9 mouse cellular contexts compared by ENCODE assay signal in the genomic region with DNA sequence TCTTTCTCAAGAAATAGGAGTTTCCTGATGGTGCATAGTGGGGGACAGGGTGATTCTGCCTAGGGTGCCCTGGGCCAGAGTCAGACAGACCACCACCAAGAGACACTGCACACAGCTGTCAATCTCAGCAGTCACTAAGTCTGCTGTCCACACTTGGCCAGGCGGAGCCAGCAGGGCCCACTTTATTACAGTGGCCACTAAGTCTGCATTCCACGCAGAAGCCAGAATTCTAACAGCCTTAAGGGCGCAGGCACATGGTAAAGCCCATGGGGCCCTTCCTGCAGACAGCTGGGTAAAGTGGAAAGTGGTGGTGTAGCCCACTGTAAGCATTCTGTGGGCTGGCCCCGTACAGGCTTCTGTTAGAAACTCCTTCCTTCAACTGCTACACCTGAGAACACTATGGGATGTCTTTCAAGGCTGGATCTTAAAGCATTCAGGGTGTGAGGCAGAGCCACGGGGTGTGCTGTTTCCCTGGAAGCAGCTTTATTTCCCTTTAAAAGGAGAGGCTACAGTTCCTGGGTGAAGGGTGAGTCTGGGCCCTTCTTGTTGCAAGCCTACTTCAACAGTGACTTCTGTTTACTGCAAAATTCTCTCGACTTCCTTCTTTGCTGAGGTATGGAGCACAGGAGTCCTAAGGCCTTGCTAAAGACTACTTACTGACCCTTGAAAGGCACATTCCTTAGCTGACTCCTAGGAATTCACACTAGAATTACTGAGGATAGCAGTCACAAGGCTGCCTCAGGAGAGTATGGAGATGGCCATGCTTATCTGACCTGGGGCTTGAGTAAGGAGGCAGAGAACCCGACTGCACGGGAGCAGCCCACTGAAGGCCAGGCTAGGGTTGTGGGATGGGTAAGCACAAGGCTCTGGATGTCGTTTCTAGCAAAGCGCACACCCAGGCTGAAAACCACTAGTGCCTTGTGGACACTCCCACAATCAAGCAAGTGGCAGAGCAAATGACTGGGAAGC. TPM values are rescaled to one million over a fixed set of nuclear protein-coding genes. Genes with fewer than 3 reads are reported as not detected.
A peak's percentile ranks its signal among the peaks of the same experiment; 100 is the strongest.
DNase-seq lines count a peak whose midpoint lies in the region; ATAC-seq lines count a peak whose summit lies in the region.
"Had no signal": no experiment of that assay in that cellular context is flagged by ENCODE, and none has a peak within 500 bp of the region (broad histone marks: within the 10 kb centered on the region; RNA-seq: fewer than 3 reads in every experiment).

No protein-coding gene starts in this region.

- no peaks in the 10 kb centered on the region for H3K9me3 ChIP-seq in forebrain, embryonic 11.5 days (ENCODE audit: control insufficient read depth, low read length)
- no peaks in the 10 kb centered on the region for H3K9me3 ChIP-seq in forebrain, embryonic 16.5 days (ENCODE audit: control insufficient read depth, low read length)
- no peaks in the 10 kb centered on the region for H3K9me3 ChIP-seq in midbrain, embryonic 10.5 days (replicated peaks)
- no peaks in the 10 kb centered on the region for H3K9me3 ChIP-seq in midbrain, embryonic 16.5 days (replicated peaks; ENCODE audit: control insufficient read depth, low read length, poor library complexity, severe bottlenecking)
- H3K9me3 ChIP-seq in stomach, embryonic 15.5 days = no peaks in the 10 kb centered on the region

- no peak overlapping the region for H3K4me2 ChIP-seq in forebrain, embryonic 11.5 days (ENCODE audit: low read depth, low read length, severe bottlenecking)
- no peak overlapping the region for H3K4me2 ChIP-seq in forebrain, embryonic 16.5 days (ENCODE audit: low read length)
- H3K4me2 ChIP-seq in midbrain, embryonic 16.5 days (ENCODE audit: low read length) = no peak overlapping the region
- no peak overlapping the region for H3K4me2 ChIP-seq in stomach, embryonic 15.5 days

- DNase-seq in forebrain, embryonic 11.5 days (ENCODE audit: low spot score) = no peak
- DNase-seq in midbrain, embryonic 10.5 days (ENCODE audit: low spot score) = no peak
- DNase-seq in kidney, postnatal 36 days = peak; percentile 39 to 71
- no peak for DNase-seq in right cerebral cortex, postnatal 25 days
- DNase-seq in adrenal gland, postnatal 25 days = no peak

- 52% methylated on average over 10 of the region's 10 CpGs for WGBS in forebrain, embryonic 11.5 days
- WGBS in forebrain, embryonic 16.5 days = 52% methylated on average over 10 of the region's 10 CpGs
- 45% methylated on average over 10 of the region's 10 CpGs for WGBS in midbrain, embryonic 10.5 days
- WGBS in midbrain, embryonic 16.5 days = 48% methylated on average over 10 of the region's 10 CpGs
- 46% methylated on average over 10 of the region's 10 CpGs for WGBS in stomach, embryonic 15.5 days

- peak; percentile 19; the same call in 1 of the 2 replicates for ATAC-seq in forebrain, embryonic 11.5 days (replicated peaks; ENCODE audit: low FRiP score)
- ATAC-seq in forebrain, embryonic 16.5 days = no peak
- ATAC-seq in midbrain, embryonic 16.5 days = no peak
- no peak for ATAC-seq in stomach, embryonic 15.5 days (ENCODE audit: insufficient read depth, low FRiP score, low read depth)

- H3K36me3 ChIP-seq in forebrain, embryonic 11.5 days (ENCODE audit: control insufficient read depth, insufficient read depth, low read length) = no peaks in the 10 kb centered on the region
- no peaks in the 10 kb centered on the region for H3K36me3 ChIP-seq in forebrain, embryonic 16.5 days (ENCODE audit: control insufficient read depth, insufficient read depth)
- peaks cover 10% of the 10 kb centered on the region for H3K36me3 ChIP-seq in midbrain, embryonic 10.5 days
- H3K36me3 ChIP-seq in midbrain, embryonic 16.5 days (ENCODE audit: control insufficient read depth, insufficient read depth, low read length) = no peaks in the 10 kb centered on the region
- no peaks in the 10 kb centered on the region for H3K36me3 ChIP-seq in stomach, embryonic 15.5 days

- H3K4me1 ChIP-seq in forebrain, embryonic 11.5 days (replicated peaks; ENCODE audit: control insufficient read depth, insufficient read depth, low read length) = peaks cover 21% of the 10 kb centered on the region
- H3K4me1 ChIP-seq in forebrain, embryonic 16.5 days (replicated peaks; ENCODE audit: control insufficient read depth, insufficient read depth, low read length) = peaks cover 39% of the 10 kb centered on the region
- H3K4me1 ChIP-seq in midbrain, embryonic 10.5 days = peaks cover 56% of the 10 kb centered on the region
- H3K4me1 ChIP-seq in midbrain, embryonic 16.5 days (ENCODE audit: control insufficient read depth, insufficient read depth, low read length) = peaks cover 30% of the 10 kb centered on the region
- peaks cover 48% of the 10 kb centered on the region for H3K4me1 ChIP-seq in stomach, embryonic 15.5 days

- H3K9ac ChIP-seq in forebrain, embryonic 11.5 days (ENCODE audit: low read length) = no peak overlapping the region
- no peak overlapping the region for H3K9ac ChIP-seq in forebrain, embryonic 16.5 days (replicated peaks; ENCODE audit: low read depth, low read length)
- H3K9ac ChIP-seq in midbrain, embryonic 16.5 days (ENCODE audit: low read depth, low read length) = no peak overlapping the region
- no peak overlapping the region for H3K9ac ChIP-seq in stomach, embryonic 15.5 days

- H3K27me3 ChIP-seq in forebrain, embryonic 11.5 days (ENCODE audit: control insufficient read depth, insufficient read depth, low read length) = no peaks in the 10 kb centered on the region
- no peaks in the 10 kb centered on the region for H3K27me3 ChIP-seq in forebrain, embryonic 16.5 days (replicated peaks; ENCODE audit: control insufficient read depth, insufficient read depth, low read length)
- H3K27me3 ChIP-seq in midbrain, embryonic 10.5 days (ENCODE audit: low read depth, poor library complexity, severe bottlenecking) = no peaks in the 10 kb centered on the region
- no peaks in the 10 kb centered on the region for H3K27me3 ChIP-seq in midbrain, embryonic 16.5 days (ENCODE audit: control insufficient read depth, insufficient read depth, low read depth, low read length)
- no peaks in the 10 kb centered on the region for H3K27me3 ChIP-seq in stomach, embryonic 15.5 days (replicated peaks)

- no peak overlapping the region for H3K4me3 ChIP-seq in forebrain, embryonic 11.5 days (ENCODE audit: low read depth, low read length)
- H3K4me3 ChIP-seq in forebrain, embryonic 16.5 days (replicated peaks; ENCODE audit: low read length) = no peak overlapping the region
- H3K4me3 ChIP-seq in midbrain, embryonic 10.5 days = 0 out of 2 replicates have a peak overlapping the region, but pooled peaks have one; percentile 14
- H3K4me3 ChIP-seq in midbrain, embryonic 16.5 days (ENCODE audit: low read depth, low read length) = no peak overlapping the region
- no peak overlapping the region for H3K4me3 ChIP-seq in stomach, embryonic 15.5 days (replicated peaks)

- H3K27ac ChIP-seq in forebrain, embryonic 11.5 days (ENCODE audit: low read depth, low read length) = no peak overlapping the region
- H3K27ac ChIP-seq in forebrain, embryonic 16.5 days (ENCODE audit: low read length) = no peak overlapping the region
- peak overlapping the region; percentile 71 for H3K27ac ChIP-seq in midbrain, embryonic 10.5 days (replicated peaks)
- no peak overlapping the region for H3K27ac ChIP-seq in midbrain, embryonic 16.5 days (ENCODE audit: low read length)
- peak overlapping the region; percentile 23 for H3K27ac ChIP-seq in stomach, embryonic 15.5 days

RNA-seq across cellular contexts. Expression of a gene that starts 2.6 kb away (rescaled TPM):
- not detected in 2 replicates for polyA plus RNA-seq in forebrain, embryonic 11.5 days (2014; fragmentation: Nextera tagmentation; extraction: Ambion mirVana)
- 0.35 TPM in 1 of 2 replicates, not detected in the other for polyA plus RNA-seq in forebrain, embryonic 16.5 days (2015; fragmentation: Nextera tagmentation; extraction: Ambion mirVana)
- not detected in 2 replicates for polyA plus RNA-seq in midbrain, embryonic 10.5 days (2016; fragmentation: Nextera tagmentation; extraction: Ambion mirVana)
- polyA plus RNA-seq in midbrain, embryonic 16.5 days (2015; fragmentation: Nextera tagmentation; extraction: Ambion mirVana) = 0.21 TPM in 1 of 2 replicates, not detected in the other
- 0.17 TPM in 1 of 2 replicates, not detected in the other for polyA plus RNA-seq in stomach, embryonic 15.5 days (2015; fragmentation: Nextera tagmentation; extraction: Ambion mirVana)
- total RNA-seq in adrenal gland, postnatal 25 days (2021) = not detected in 2 replicates
- total RNA-seq: layer of hippocampus, adult 8-10 months had no signal

RNA-seq across cellular contexts. Expression of a gene that starts 24.7 kb away (rescaled TPM):
- 26.6 and 28.1 TPM in 2 replicates for polyA plus RNA-seq in forebrain, embryonic 11.5 days (2014; fragmentation: Nextera tagmentation; extraction: Ambion mirVana)
- 31.1 and 33.7 TPM in 2 replicates for polyA plus RNA-seq in forebrain, embryonic 16.5 days (2015; fragmentation: Nextera tagmentation; extraction: Ambion mirVana)
- 29.6 and 34.1 TPM in 2 replicates for polyA plus RNA-seq in midbrain, embryonic 10.5 days (2016; fragmentation: Nextera tagmentation; extraction: Ambion mirVana)
- 19.9 and 21.6 TPM in 2 replicates for polyA plus RNA-seq in midbrain, embryonic 16.5 days (2015; fragmentation: Nextera tagmentation; extraction: Ambion mirVana)
- polyA plus RNA-seq in stomach, embryonic 15.5 days (2015; fragmentation: Nextera tagmentation; extraction: Ambion mirVana) = 31.0 and 32.3 TPM in 2 replicates
- 85.4 and 93.8 TPM in 2 replicates for total RNA-seq in adrenal gland, postnatal 25 days (2021)

Comparison
In these comparisons a context has a peak if more than half of its experiments do, and no peak if none do; other contexts are left out.
1. H3K27ac ChIP-seq: peak in midbrain, embryonic 10.5 days (single experiment) and stomach, embryonic 15.5 days (single experiment); none in forebrain, embryonic 11.5 days (single experiment), forebrain, embryonic 16.5 days (single experiment) and midbrain, embryonic 16.5 days (single experiment).
2. DNase-seq: peak in kidney, postnatal 36 days (2 of 2); none in forebrain, embryonic 11.5 days (single experiment), midbrain, embryonic 10.5 days (single experiment), right cerebral cortex, postnatal 25 days (single experiment) and adrenal gland, postnatal 25 days (single experiment).